Mouse (Mus musculus): ENCODE data around the gene Trpm1.

- no peak for TF ChIP-seq CTCF (IDR thresholded peaks at IDR 0.05; ENCODE audit: low read depth, low read length)
- TF ChIP-seq GATA1 (IDR thresholded peaks at IDR 0.05; ENCODE audit: borderline replicate concordance, low read length): no peak
- TF ChIP-seq POLR2AphosphoS5 (IDR thresholded peaks at IDR 0.05; ENCODE audit: insufficient replicate concordance, low read depth, low read length): no peak
- no peak for TF ChIP-seq TAL1 (conservative IDR thresholded peaks at IDR 0.05; ENCODE audit: low read depth, low read length)
These were observed 8.4 kb downstream of the Trpm1 start for GRCm38 (mm10) chr7:64161990-64162389.
